Mouse (Mus musculus) cortical plate, adult 2 months (tissue): ENCODE data around the gene Trim29.

Experiments used
- CTCF ChIP-seq: fragments of 200-500 bp; IDR thresholded peaks from 2 replicates; pipeline ENCODE4 v1.5.1; 2011; ENCODE audit warnings: mild to moderate bottlenecking, control low read depth, low read length; ENCODE audit not compliant: insufficient read depth; ENCODE audit errors: extremely low read depth
- POLR2A ChIP-seq: fragments of 200-500 bp; IDR thresholded peaks from 2 replicates; pipeline ENCODE4 v1.6.1; 2011; ENCODE audit warnings: mild to moderate bottlenecking, low read length, control low read depth; ENCODE audit not compliant: insufficient read depth; ENCODE audit errors: extremely low read depth

DNA sequence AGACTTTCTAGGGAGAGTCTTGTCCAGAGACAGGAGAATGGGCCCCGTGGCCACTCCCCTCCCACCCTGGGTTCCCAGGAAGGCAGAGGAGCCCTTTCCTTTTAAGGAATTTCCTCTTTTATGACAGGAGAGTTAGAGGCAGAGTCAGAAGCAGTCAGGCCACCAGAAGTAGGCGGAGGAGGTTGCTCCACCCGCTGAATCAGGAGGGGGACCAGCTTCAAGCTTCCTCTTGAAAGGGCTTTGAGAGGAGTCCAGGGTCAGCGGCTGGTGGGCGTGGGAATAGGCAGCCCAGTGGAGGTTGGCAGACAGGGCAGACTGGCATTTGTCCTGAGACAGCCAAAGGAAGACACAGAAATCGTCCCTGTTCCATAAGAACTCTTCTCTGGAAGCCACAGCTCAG is 4.8 kb upstream of the Trim29 start:
- no peak for TF ChIP-seq POLR2A
- TF ChIP-seq CTCF = no peak
